Mouse (Mus musculus) spleen, adult 2 months (tissue): Measurements from ENCODE around the gene Iffo2.

Source experiments
- CTCF ChIP-seq: fragments of 200-500 bp; IDR thresholded peaks from 2 replicates; pipeline ENCODE4 v1.5.1; 2011; ENCODE audit warnings: mild to moderate bottlenecking, inconsistent platforms; ENCODE audit not compliant: insufficient read depth, insufficient read length, insufficient replicate concordance; ENCODE audit errors: extremely low read depth
- POLR2A ChIP-seq: fragments of 200-500 bp; IDR thresholded peaks from 2 replicates; pipeline ENCODE4 v1.6.1; 2011; ENCODE audit warnings: low read depth, low read length, inconsistent platforms

DNA sequence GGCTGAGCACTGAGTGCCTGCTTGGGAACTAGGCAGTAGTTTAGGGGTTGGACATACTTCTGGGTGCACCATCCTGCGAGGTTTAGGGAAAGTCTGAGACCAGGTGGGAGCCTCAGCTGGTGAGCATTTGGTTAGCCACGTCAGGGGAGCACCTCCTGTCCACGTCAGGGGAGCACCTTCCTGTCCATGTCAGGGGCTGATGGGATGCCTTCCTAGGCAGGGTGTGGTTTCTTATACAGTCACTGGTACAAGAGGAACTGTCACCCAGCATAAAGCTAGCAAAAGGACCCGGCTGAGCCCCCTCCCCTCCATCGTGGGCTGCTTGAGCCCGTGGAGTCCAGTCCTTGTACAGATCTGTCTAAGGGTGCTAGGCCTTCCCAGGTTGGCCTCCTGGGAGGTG lies 52.0 kb downstream of the Iffo2 start:
- TF ChIP-seq CTCF: no peak
- TF ChIP-seq POLR2A: no peak
